Mouse (Mus musculus): Measurements from ENCODE around the gene Olfr361.
"Not testable (repeated sequence)": the region's sequence is repeated elsewhere in the genome, so short reads cannot be mapped to it uniquely, and the experiment has no call there.

The Olfr361 gene

DNA sequence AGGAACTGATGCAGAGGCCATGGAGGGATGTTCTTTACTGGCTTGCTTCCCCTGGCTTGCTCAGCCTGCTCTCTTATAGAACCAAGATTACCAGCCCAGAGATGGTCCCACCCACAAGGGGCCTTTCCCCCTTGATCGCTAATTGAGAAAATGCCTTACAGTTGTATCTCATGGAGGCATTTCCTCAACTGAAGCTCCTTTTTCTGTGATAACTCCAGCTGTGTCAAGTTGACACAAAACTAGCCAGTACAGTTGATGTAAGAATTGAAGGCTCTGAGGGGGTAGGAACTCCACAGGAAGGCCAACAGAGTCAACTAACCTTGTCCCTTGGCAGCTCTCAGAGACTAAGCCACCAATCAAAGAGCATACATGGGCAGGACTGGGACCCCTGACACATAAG, at the start of gene Olfr361:
Olfr361 (minus strand) TSS at position 101 of the 400 bp plus-strand sequence.
- not testable (repeated sequence) for DNase-seq (ENCODE audit: low read depth, low spot score)

DNA sequence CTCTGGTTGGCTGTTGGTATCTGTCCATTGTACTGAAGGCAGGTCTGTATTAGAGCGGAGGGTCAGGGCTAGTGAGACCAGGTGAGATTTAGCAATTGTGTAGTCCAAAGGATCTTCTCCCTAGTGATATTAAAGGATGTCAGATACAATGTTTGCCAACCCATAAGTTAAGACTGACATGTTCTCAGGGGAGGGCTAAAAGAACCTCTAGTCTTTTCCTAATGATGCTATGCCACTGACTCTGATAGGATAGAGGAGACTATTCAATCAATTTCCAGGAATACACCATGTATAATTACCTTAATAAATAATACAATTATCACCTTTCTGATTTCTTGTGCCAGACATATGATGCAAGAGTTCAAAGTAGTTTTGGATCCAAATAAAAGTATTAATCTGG, 28.7 kb upstream of the Olfr361 start, which contains the start of gene Olfr362:
Olfr362 (minus strand) TSS at position 101 of the 400 bp plus-strand sequence.
- DNase-seq (ENCODE audit: low read depth, low spot score) = no peak

DNA sequence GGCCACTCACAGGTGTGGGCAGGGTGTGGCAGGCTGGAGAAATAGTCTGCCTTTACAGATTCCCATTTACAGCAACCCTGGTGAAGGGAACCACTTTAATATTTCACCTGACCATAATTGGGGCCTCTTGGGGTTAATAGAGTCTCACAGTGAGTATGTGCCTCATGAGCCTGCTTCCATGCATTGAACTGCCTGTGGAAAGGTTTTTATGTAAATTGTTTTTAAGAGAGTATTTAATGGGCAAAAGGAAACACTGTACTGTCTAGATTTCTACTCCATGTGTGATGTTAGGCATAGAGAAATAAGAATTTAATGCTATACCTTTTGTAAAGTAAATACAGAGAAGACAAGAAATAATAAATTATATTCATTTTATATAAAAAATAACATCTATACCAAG, 23.6 kb downstream of the Olfr361 start, which contains the start of gene Olfr360:
Olfr360 (plus strand) TSS at position 301 of the 400 bp plus-strand sequence.
- DNase-seq (ENCODE audit: low read depth, low spot score) = no peak

Measured in WW6 (cell line).